Mouse (Mus musculus): ENCODE measurements around the gene Lat. TPM values are rescaled to one million over a fixed set of nuclear protein-coding genes. Genes with fewer than 3 reads are reported as not detected.
A peak's percentile ranks its signal among the peaks of the same experiment; 100 is the strongest.
"Not testable (repeated sequence)": the region's sequence is repeated elsewhere in the genome, so short reads cannot be mapped to it uniquely, and the experiment has no call there.

The Lat gene
- polyA plus RNA-seq, 1 experiment from 2014 or later: 2.7 TPM

DNA sequence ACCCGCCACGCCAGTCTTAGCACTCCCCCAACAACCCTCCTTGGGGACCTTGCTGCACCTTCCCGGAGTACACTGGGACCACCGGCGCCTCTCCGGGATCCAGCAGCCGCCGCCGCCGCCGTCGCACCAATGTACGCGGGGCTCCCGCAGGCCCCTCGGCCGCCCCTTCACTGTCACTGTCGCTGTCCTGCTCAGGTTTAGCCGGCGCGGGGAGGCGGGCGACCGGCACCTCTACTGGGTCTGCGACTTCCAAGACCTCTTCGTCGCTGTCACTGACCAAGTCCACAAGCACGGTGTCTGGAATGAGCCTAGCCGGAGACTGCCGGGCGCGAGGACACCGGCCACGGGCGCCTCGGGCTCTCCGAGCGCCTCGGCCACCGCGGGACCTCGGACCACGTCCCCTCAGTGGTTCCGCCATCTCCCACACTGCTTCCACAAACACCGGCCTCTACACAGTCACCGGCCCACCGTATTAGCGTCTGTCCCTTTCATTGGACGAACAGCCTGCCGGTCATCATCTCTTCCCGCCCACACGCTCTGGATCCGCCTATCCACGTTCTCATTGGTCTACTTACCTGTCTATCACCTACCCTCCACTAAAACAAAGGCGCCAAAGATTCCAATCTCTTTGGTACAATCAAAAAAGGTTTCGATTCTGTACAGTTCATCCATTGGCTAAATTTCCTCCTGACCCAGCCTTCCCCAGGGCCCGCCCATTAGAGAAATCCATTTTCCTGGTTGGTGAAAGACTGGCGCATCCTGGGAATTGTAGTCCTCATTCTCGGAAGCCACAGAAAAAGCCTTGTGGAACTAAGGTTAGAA lies 27.1 kb upstream of the Lat start, which contains the start of gene Nfatc2ip:
Gene Nfatc2ip, minus strand, starts transcription at position 440 of the 822 bp plus-strand sequence.
- H3K4me1 ChIP-seq: peaks cover 13% of the 10 kb centered on the region; the same call in 1 of the 2 replicates
- peak within 1 kb of the TSS; percentile 89 for H3K9ac ChIP-seq
- no peaks in the 10 kb centered on the region for H3K9me3 ChIP-seq
- peak within 1 kb of the TSS; percentile 85 for H3K4me2 ChIP-seq
- under 1% methylated on average over 59 of the region's 59 CpGs for WGBS
- H3K27me3 ChIP-seq: no peaks in the 10 kb centered on the region
- peak; percentile 100 for ATAC-seq (ENCODE audit: insufficient number of reproducible peaks, insufficient read depth, low FRiP score, low TSS enrichment, low read depth)
- peaks cover 7% of the 10 kb centered on the region for H3K36me3 ChIP-seq
- H3K27ac ChIP-seq: no peak within 1 kb of the TSS
- peak within 1 kb of the TSS; percentile 92 for H3K4me3 ChIP-seq

DNA sequence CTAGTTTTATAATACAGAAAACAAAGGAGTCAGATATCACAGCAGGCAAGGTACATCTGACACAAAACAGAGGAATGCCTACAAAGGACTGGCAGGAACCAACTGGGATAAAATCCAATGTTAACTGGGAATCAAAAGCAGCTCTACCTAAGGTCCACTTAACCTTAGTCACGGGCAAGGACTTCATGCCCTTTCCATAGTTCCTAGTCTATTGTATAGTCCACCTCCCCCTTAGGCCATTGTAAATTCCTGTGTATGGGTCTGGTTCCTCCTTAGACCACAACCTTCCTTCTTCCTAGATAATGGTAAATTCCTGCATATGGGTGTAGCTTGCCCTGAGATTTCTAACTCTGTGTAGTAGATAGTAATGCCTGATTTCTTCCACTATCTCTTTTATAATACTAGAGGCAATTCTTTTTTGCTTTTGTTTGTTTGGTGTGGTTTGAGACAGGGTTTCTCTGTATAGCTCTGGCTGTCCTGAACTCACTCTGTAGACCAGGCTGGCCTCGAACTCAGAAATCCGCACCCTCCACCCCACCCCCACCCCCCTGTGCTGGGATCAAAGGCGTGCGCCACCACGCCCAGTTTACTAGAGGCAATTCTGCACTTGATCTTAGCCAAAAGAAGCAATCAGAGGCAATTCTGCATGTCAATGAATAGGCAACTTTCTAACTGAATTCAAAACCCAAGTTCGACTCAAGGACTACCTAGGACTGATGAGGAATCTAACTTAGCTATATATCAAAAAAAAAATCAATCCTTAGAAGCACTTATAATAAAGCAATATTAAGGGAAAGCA lies 22.9 kb upstream of the Lat start:
- H3K4me2 ChIP-seq; H3K27me3 ChIP-seq; ATAC-seq (ENCODE audit: insufficient number of reproducible peaks, insufficient read depth, low FRiP score, low TSS enrichment, low read depth); H3K9ac ChIP-seq; H3K4me3 ChIP-seq; H3K27ac ChIP-seq; H3K9me3 ChIP-seq: not testable (repeated sequence)
- WGBS: 88% methylated on average over 7 of the region's 7 CpGs
- Histone ChIP-seq H3K4me1 (peaks cover 11% of the 10 kb centered on the region; the same call in 1 of the 2 replicates), H3K36me3 (peaks cover 41% of the 10 kb centered on the region)

- no peaks in the 10 kb centered on the region for H3K27me3 ChIP-seq
- ATAC-seq (ENCODE audit: insufficient number of reproducible peaks, insufficient read depth, low FRiP score, low TSS enrichment, low read depth): no peak
- WGBS: 100% methylated on average over 1 of the region's 1 CpGs
Measured at GRCm38 (mm10) chr7:126388185-126388584, 18.8 kb upstream of the Lat start.

GRCm38 (mm10) chr7:126383565-126383964 lies 14.2 kb upstream of the Lat start:
- H3K9ac ChIP-seq: no peak overlapping the region
- WGBS: 84% methylated on average over 5 of the region's 5 CpGs
- H3K4me3 ChIP-seq: no peak overlapping the region
- no peak overlapping the region for H3K4me2 ChIP-seq
- peaks cover 33% of the 10 kb centered on the region for H3K36me3 ChIP-seq
- no peaks in the 10 kb centered on the region for H3K4me1 ChIP-seq
- no peak overlapping the region for H3K27ac ChIP-seq
- no peaks in the 10 kb centered on the region for H3K9me3 ChIP-seq
- H3K27me3 ChIP-seq: no peaks in the 10 kb centered on the region
- ATAC-seq (ENCODE audit: insufficient number of reproducible peaks, insufficient read depth, low FRiP score, low TSS enrichment, low read depth): no peak

More at GRCm38 (mm10) chr7:126388185-126388584, 18.8 kb upstream of the Lat start:
- Histone ChIP-seq H3K4me1 (no peaks in the 10 kb centered on the region), H3K9ac (no peak overlapping the region), H3K27ac (no peak overlapping the region), H3K4me3 (no peak overlapping the region), H3K4me2 (no peak overlapping the region), H3K36me3 (peaks cover 58% of the 10 kb centered on the region), H3K9me3 (no peaks in the 10 kb centered on the region)

DNA sequence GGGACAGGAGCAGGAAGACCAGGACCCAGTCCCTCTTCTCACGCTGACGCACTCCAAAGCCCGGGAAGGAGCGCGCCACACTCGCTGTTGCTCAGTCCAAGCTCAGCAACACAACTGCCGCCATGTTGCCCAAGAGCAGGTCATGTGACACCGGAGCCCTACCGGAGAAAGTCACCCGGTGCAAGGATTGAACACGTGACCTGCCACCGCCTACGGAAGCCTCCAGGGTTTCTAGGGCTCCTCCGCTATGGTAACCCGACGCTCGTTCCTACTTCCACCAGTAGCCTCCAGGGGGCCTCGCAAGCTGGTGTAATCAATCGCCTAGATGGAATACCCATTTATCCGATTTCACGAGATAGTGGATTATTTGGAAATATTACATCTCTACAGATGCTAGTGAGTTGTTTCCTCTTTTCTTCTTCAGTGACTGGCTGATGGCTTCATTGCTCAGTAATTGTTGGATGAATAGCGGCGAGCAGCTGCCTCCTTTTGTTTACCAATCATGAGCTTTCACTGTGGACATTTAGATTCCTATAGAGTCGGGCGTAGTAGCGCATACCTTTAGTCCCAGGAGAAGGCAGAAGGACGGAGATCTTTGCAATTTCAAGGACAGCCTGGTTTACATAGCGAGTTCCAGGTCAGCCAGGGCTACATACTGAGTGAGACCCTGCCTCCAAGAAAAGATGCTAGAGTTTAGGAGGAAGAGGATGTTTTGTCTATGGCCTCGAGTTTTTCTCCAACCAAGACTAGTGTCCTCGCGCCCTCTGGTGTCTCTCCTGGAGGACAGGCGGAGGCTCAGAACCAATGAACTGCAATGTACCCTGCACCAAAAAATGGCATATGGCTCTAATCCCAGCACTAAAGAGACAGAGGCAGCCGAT lies 8.1 kb upstream of the Lat start, which contains the start of gene Spns1:
Gene Spns1, minus strand, starts transcription at position 173 of the 881 bp plus-strand sequence.
- under 1% methylated on average over 33 of the region's 33 CpGs for WGBS
- Histone ChIP-seq H3K9ac (peak within 1 kb of the TSS; percentile 89), H3K36me3 (peaks cover 20% of the 10 kb centered on the region), H3K27me3 (no peaks in the 10 kb centered on the region), H3K27ac (peak within 1 kb of the TSS; percentile 80), H3K4me3 (peak within 1 kb of the TSS; percentile 98), H3K9me3 (no peaks in the 10 kb centered on the region), H3K4me1 (peaks cover 9% of the 10 kb centered on the region), H3K4me2 (peak within 1 kb of the TSS; percentile 98)
- peak; percentile 96 for ATAC-seq (ENCODE audit: insufficient number of reproducible peaks, insufficient read depth, low FRiP score, low TSS enrichment, low read depth)

GRCm38 (mm10) chr7:126376903-126377277 lies 7.5 kb upstream of the Lat start:
- peak overlapping the region; percentile 98 for H3K4me2 ChIP-seq
- peaks cover 9% of the 10 kb centered on the region for H3K4me1 ChIP-seq
- H3K4me3 ChIP-seq: peak overlapping the region; percentile 98
- WGBS: under 1% methylated on average over 27 of the region's 27 CpGs
- no peaks in the 10 kb centered on the region for H3K9me3 ChIP-seq
- ATAC-seq (ENCODE audit: insufficient number of reproducible peaks, insufficient read depth, low FRiP score, low TSS enrichment, low read depth): no peak; the same call in 1 of the 2 replicates
- H3K9ac ChIP-seq: peak overlapping the region; percentile 89
- no peaks in the 10 kb centered on the region for H3K27me3 ChIP-seq
- 0 out of 2 replicates have a peak overlapping the region, but pooled peaks have one; percentile 80 for H3K27ac ChIP-seq
- peaks cover 27% of the 10 kb centered on the region for H3K36me3 ChIP-seq

- Histone ChIP-seq H3K4me2 (no peak overlapping the region), H3K9me3 (no peaks in the 10 kb centered on the region), H3K27me3 (no peaks in the 10 kb centered on the region), H3K4me3 (no peak overlapping the region), H3K9ac (no peak overlapping the region), H3K27ac (no peak overlapping the region), H3K4me1 (peaks cover 9% of the 10 kb centered on the region), H3K36me3 (peaks cover 46% of the 10 kb centered on the region)
- WGBS: 76% methylated on average over 5 of the region's 5 CpGs
- no peak for ATAC-seq (ENCODE audit: insufficient number of reproducible peaks, insufficient read depth, low FRiP score, low TSS enrichment, low read depth)
Measured at GRCm38 (mm10) chr7:126375012-126375411, 5.6 kb upstream of the Lat start.

DNA sequence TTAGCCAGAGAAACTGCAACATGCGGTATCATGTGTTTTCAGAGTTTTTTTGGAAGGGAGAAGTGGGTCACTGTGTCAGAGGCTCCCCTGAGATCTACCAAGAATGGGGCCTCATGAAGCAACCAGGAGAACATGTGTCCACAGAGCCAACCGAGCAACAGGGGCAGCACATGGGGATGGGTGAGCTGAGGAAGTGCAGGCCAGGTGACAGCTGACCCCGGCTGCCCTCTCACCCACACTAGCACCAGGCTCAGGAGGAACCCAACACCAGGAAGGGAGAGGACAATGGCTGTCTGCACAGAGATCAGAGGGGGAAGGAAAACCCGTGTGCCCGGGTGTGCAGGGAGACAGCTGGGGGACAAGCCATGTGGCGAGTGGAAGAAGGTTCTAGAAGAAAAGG lies 5.2 kb upstream of the Lat start:
- no peaks in the 10 kb centered on the region for H3K9me3 ChIP-seq
- 80% methylated on average over 6 of the region's 6 CpGs for WGBS
- no peak overlapping the region for H3K4me3 ChIP-seq
- H3K4me2 ChIP-seq: no peak overlapping the region
- H3K27ac ChIP-seq: no peak overlapping the region
- peaks cover 50% of the 10 kb centered on the region for H3K36me3 ChIP-seq
- peaks cover 9% of the 10 kb centered on the region for H3K4me1 ChIP-seq
- H3K9ac ChIP-seq: no peak overlapping the region
- ATAC-seq (ENCODE audit: insufficient number of reproducible peaks, insufficient read depth, low FRiP score, low TSS enrichment, low read depth): no peak
- no peaks in the 10 kb centered on the region for H3K27me3 ChIP-seq

- Histone ChIP-seq H3K27ac (no peak overlapping the region), H3K9ac (no peak overlapping the region), H3K36me3 (peaks cover 57% of the 10 kb centered on the region), H3K27me3 (no peaks in the 10 kb centered on the region), H3K4me1 (peaks cover 9% of the 10 kb centered on the region), H3K4me2 (no peak overlapping the region), H3K9me3 (no peaks in the 10 kb centered on the region), H3K4me3 (no peak overlapping the region)
- ATAC-seq (ENCODE audit: insufficient number of reproducible peaks, insufficient read depth, low FRiP score, low TSS enrichment, low read depth): no peak
- WGBS: 83% methylated on average over 9 of the region's 9 CpGs
Measured at GRCm38 (mm10) chr7:126373007-126373406, 3.6 kb upstream of the Lat start.

DNA sequence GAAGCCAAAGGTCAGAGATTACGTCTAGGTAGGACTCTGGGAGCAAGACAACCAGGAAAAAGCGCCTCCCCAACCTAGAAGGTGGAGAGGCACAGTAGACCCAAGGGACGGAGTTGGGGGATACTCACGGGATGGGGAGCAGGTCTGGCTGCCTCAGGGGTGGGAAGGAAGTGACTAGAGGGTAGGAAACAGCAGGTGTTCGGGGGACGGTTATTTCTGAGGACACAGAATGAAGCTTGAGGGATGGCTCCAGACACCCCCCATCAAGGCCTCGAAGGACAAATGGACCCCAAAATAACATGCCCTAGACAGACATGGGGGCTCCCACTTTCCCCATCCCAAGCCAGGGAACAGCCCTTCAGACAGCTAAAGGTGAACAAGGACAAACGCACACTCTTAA lies 1.0 kb downstream of the Lat start:
- H3K27ac ChIP-seq: no peak overlapping the region
- no peaks in the 10 kb centered on the region for H3K9me3 ChIP-seq
- no peak overlapping the region for H3K4me3 ChIP-seq
- no peaks in the 10 kb centered on the region for H3K4me1 ChIP-seq
- H3K36me3 ChIP-seq: peaks cover 66% of the 10 kb centered on the region
- 84% methylated on average over 8 of the region's 8 CpGs for WGBS
- no peak for ATAC-seq (ENCODE audit: insufficient number of reproducible peaks, insufficient read depth, low FRiP score, low TSS enrichment, low read depth)
- H3K9ac ChIP-seq: no peak overlapping the region
- H3K27me3 ChIP-seq: no peaks in the 10 kb centered on the region
- no peak overlapping the region for H3K4me2 ChIP-seq

- ATAC-seq (ENCODE audit: insufficient number of reproducible peaks, insufficient read depth, low FRiP score, low TSS enrichment, low read depth): no peak
Measured at GRCm38 (mm10) chr7:126367636-126368035, 1.7 kb downstream of the Lat start.

More at GRCm38 (mm10) chr7:126367636-126368035, 1.7 kb downstream of the Lat start:
- H3K9ac ChIP-seq: no peak overlapping the region
- no peak overlapping the region for H3K27ac ChIP-seq
- no peaks in the 10 kb centered on the region for H3K4me1 ChIP-seq
- H3K9me3 ChIP-seq: no peaks in the 10 kb centered on the region
- H3K4me2 ChIP-seq: no peak overlapping the region
- 88% methylated on average over 10 of the region's 10 CpGs for WGBS
- H3K27me3 ChIP-seq: no peaks in the 10 kb centered on the region
- H3K4me3 ChIP-seq: no peak overlapping the region
- H3K36me3 ChIP-seq: peaks cover 59% of the 10 kb centered on the region
